Mouse (Mus musculus) layer of hippocampus, adult 2 months (tissue): ENCODE data around the gene Slc13a4. TPM values are rescaled to one million over a fixed set of nuclear protein-coding genes. Genes with fewer than 3 reads are reported as not detected.
A peak's percentile ranks its signal among the peaks of the same experiment; 100 is the strongest.

Experiments
- DNase-seq, 2 experiments: peaks; one replicate each; pipeline ENCODE4 v3.0.0; 2022; ENCODE audit warnings: low spot score in 2 of 2
- H3K27ac ChIP-seq: fragments of 200-600 bp; 2 replicates; pipeline ENCODE4 v1.8.1; 2022
- H3K4me3 ChIP-seq: fragments of 200-600 bp; 2 replicates; pipeline ENCODE4 v1.8.1; 2022; ENCODE audit warnings: mild to moderate bottlenecking
- CTCF ChIP-seq: fragments of 200-600 bp; conservative IDR thresholded peaks from 2 replicates; pipeline ENCODE4 v1.8.1; 2022; ENCODE audit warnings: antibody characterized with exemption, mild to moderate bottlenecking, moderate library complexity
- total RNA-seq, 2 experiments: library from RNA; stranded (reverse); gene quantifications; 2 replicates each; pipeline ENCODE4 v1.2.3; 2021

Gene Slc13a4
- total RNA-seq, 2 experiments from 2014 or later, result 4.0 to 6.2 TPM

DNA sequence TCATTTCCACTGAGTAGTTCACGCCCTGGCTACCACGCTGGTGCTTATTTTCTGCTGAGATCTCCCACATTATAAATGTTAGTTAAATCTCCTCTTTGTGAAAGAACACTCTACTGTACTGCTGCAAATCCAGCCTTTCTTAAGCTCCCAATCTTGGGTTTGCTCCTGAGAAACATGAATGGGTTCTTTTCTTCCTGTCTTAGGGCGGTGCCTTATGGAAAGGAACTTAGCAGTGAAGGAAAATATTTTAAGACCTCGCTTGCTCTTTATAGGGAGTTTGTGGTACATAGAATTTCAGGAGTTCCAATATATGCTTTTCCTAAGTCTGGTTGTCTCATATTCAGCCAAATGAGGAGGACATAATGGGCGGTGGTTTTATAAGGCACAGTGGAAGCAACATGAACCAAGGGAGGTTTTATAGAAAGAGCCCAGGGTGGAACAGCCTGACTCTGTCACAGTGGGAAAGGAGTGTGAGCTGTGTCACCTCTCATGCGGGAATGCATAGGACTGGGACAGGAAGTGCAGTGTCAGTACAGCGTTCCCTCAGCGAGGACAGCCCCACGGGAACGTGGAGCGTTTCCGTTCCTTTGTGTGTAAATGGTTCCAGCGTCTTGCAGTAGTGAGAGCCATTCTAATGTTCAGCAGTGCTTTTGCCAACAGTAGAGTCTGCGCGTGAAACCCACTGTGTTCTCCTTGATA lies 42.2 kb downstream of the Slc13a4 start:
- DNase-seq, result no peak
- Histone ChIP-seq H3K27ac (no peak overlapping the region), H3K4me3 (no peak overlapping the region)
- TF ChIP-seq CTCF, result no peak

DNA sequence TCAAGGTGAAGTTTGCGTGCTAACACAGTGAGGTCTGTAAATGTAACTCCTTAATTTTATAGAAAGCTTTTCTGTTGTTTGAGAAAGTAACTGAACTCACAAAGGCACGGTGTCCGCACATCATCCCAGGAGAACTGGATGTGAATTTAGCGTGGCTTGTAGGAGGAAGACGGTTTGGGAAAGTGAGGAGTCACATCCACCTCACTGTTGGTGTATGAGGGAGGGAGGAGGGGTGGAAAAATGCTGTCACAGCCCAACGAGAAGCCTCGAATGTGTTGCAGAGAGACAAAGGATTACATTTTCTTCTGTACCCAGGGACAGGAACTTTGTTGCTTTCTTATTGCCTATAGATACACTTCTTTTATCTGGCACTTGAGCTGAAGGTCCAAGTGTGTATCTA lies 47.4 kb downstream of the Slc13a4 start:
- DNase-seq, result no peak
- TF ChIP-seq CTCF, result no peak
- Histone ChIP-seq H3K27ac (no peak overlapping the region), H3K4me3 (no peak overlapping the region)

DNA sequence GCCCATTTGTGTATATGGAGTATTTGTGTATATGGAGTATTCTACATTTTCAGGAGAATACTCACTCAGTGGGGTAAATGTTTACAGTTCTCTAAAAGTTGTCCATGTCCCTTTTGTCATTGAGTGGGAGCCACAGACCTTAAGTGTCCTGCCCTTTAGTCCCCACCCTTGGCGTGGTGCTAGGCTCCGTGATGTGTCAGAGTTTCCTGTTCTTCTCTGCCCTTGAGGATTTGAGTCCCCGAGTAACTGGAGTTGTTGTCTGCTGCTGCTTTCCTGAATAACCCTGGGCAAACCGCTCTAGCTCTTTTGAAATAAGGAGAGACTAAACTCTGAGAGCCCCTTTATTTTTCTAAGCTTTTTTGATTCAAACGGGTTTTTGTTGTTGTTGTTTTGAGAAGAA lies 48.4 kb downstream of the Slc13a4 start:
- Histone ChIP-seq H3K27ac (no peak overlapping the region), H3K4me3 (no peak overlapping the region)
- TF ChIP-seq CTCF, result no peak
- DNase-seq, result no peak

DNA sequence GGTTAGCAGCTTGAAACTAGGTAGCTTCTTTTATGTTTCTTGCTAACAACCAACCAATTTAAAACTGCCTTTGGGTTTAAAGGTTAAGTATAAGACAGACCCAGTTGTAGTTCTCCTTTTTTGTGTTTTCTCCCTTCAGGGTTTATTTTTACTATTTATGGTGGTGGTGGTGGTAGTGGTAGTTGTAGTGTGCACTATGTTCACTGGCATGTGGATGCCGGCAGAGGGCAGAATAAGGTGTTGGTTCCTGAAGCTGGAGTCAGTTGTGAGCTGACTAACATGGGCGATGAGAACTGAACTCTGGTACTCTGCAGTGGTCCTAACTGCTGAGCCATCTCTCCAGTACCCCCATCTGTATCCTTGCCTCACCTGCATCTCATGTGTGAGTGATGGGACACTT lies 49.0 kb downstream of the Slc13a4 start:
- no peak for TF ChIP-seq CTCF
- Histone ChIP-seq H3K4me3 (no peak overlapping the region), H3K27ac (no peak overlapping the region)
- DNase-seq, result no peak

DNA sequence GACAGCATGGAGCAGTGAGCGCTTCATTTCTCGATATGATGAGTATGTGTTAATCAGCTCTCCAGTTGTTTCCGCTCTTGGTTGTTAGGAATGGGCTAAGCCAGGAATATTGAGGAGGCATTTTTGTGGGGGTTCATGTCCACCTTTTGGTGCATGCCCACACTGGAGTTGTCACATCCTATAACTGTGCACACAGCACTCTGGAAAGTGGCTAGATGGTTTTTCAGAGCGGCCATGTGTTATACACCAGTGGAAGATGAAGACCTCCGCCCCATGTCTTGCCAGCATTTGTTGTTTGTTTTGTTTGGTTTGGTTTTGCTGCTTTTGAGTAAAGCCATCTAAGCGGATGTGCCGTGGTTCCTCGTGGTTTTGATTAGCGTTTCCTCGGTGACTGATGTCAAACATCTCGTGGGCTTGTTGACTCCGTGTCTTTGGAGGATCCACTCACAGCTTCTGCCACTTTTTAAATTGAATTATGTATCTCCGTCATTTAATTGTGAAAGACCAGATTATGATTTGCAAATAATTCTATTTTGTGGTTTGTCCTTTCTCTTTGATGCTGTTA lies 50.2 kb downstream of the Slc13a4 start:
- H3K4me3 ChIP-seq, result no peak overlapping the region
- no peak for DNase-seq
- TF ChIP-seq CTCF, result no peak
- no peak overlapping the region for H3K27ac ChIP-seq

DNA sequence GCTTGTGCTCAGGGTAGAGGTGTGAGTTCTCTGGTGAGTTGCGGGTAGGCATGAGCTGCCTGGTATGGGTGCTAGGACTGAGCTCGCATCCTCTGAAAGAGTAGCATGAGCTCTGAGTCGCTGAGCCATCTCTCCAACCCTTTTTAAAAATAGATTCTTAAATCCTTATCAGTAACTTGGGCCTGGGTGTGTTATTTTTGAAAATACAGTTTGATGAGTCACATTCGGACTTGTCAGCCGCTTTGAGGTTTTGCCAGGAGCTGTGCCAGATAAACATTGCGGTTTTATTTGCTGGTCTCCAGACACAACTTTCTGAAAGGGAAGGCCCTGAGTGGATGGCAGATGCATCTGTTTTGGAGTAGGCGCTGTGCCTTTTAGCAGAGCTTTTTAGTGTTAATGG lies 51.2 kb downstream of the Slc13a4 start:
- TF ChIP-seq CTCF, result no peak
- H3K4me3 ChIP-seq, result no peak overlapping the region
- H3K27ac ChIP-seq, result peak overlapping the region; percentile 49
- DNase-seq, result peak in 1 of 2 experiments; percentile 35

DNA sequence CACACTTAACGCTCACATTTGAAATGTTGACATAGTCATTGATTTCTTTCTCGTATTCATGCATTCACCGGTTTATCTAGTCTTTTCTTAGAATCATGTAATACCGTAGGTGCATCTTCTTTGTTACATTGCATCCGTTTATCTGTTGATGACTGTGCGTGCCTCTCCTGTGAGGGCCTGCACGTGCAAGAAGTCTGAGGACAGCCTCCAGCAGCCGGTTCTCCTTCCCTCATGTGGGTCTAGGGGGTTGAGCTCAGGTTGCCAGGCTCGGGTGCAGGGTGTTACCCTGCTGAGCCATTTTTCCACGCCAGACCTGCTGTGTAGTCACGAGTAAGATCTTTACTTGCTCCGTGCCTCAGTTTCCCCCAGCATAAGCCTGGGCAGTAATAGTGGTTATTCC lies 52.9 kb downstream of the Slc13a4 start:
- TF ChIP-seq CTCF, result no peak
- no peak for DNase-seq
- no peak overlapping the region for H3K27ac ChIP-seq
- H3K4me3 ChIP-seq, result no peak overlapping the region

DNA sequence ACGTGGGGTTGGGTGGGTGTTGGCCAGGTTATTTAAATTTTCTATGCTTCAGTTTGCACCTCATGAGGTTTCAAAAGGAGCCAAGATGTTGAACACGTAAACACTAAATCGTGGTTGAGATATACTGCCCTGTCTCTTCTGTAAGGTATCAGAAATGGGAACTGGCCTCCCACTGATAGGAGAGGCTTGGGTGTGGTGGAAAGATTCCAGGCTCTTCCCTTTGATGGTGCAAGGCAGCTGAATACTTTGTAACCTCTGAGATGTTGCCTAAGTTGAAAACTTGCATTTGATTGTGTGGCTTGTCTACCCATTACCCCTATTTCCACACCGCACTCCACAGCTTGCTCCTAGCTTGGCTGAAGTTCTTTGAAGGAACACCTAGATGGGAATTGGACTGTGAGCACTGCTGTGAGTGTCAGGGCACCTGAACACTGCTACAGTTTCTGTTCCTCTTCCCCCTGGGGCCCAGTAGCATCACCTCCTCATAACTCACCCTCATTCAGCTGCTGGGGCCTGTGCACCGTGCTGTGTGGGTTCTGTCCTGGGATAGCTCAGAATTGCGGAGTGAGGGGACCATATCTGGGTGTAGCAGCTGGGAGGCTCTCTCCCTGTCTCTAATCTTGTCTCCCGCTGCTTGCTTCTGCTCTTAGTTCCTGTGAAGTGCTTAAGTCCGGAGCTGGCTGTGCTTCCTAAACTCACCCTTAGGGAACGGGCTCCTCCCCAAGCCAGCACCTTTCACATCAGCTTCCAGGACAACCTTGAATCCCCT lies 53.6 kb downstream of the Slc13a4 start:
- no peak for DNase-seq
- no peak overlapping the region for H3K27ac ChIP-seq
- H3K4me3 ChIP-seq, result no peak overlapping the region
- 0 out of 2 replicates have a peak, but pooled peaks have one; percentile 2 for TF ChIP-seq CTCF

DNA sequence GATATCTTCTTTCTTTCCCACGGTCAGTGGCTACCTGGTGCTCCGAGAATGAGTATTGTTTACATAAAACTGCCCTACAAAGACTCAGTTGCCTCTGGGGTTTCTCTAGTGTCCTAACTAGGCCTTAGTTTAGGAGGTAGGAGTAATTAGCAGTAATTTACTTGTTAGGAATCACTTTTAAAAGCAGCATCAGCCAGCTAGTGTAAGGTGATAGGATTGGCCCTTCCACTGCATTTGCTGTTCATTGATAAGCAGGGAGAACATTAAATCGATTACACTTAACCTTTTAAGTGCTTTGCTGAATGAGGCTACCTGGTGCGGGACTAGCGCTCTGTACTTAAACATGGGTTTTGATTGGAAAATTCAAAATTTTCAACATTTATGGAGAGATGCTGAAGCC lies 54.5 kb downstream of the Slc13a4 start:
- Histone ChIP-seq H3K4me3 (peak overlapping the region; percentile 67), H3K27ac (peak overlapping the region; percentile 91; the same call in 1 of the 2 replicates)
- no peak for TF ChIP-seq CTCF

DNA sequence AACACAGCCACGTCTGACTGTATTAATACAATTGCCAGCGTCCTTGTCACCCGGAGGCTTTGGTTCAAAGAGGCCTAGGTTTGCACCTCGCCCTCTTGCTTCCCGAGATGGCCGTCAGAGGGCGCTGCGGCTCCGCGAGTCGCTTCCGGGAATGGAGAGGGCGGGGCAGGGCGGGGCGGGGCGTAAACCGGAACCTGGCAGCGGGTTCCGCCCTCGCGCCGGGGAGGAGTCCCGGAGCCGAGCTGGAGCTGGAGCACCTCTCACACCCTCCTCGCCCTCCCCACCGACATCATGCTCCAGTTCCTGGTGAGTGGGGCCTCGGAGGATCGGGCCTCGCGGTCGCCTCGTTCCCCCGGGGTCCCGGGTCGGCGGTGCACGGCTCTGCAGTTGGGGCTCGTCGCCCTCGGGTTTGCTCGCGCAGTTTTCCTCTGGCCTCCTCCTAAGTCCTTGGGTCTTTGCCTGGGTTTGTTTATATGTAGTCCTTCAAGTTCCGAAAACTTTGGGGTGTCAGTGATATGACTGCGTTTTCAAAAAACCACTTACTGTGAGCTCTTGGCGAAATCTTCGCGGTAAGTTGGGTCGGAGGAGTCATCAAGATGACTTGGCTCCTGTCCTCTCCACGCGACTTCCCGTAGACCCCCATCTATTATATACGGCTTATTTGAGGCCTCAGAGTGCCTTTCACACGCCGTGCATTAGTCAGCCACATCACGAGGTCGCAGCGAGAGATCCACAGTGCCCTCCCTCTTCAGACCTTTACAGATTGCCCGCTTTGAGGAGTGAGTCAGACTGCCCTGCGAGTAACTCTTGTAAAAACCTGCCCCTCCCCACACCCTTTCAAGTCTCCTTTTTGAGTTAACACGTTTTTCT lies 55.2 kb downstream of the Slc13a4 start:
- TF ChIP-seq CTCF, result peak; percentile 92
- Histone ChIP-seq H3K4me3 (peak overlapping the region; percentile 67), H3K27ac (peak overlapping the region; percentile 91)
- peak; percentile 81 to 93 for DNase-seq

More for the DNA sequence above, 54.5 kb downstream of the Slc13a4 start:
- DNase-seq, result no peak

DNA sequence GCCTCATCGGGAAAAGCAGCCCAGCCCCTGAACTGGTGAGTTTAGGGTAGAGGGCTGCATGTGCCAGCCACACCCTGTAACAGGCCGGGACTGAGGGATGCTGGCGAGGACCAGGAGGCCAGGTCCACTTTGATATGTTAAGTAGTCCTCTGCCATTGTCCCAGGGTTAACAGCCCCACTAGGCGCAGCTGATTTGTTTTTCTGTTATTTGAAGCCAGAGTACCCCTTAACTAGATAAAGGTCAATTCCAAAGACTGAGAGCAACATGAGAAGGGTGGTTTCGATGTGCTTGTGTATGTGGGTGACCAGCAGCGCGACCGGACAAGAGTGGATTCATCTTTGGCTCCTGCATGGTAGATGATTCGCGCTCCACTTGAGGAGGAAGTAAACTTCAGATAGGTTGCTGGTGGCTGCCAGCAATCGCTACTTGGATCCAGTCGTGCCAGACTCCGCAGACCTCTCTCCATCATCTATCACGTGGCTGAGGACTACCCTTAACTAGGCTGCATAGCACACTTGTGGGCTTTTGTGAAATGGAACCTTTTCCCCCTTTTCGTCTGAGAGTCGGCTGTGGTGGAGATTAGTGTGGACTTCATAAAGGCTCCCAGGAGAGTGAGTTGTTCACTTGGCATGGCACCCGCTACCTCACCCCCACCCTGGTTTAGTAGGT lies 56.0 kb downstream of the Slc13a4 start:
- no peak for TF ChIP-seq CTCF

DNA sequence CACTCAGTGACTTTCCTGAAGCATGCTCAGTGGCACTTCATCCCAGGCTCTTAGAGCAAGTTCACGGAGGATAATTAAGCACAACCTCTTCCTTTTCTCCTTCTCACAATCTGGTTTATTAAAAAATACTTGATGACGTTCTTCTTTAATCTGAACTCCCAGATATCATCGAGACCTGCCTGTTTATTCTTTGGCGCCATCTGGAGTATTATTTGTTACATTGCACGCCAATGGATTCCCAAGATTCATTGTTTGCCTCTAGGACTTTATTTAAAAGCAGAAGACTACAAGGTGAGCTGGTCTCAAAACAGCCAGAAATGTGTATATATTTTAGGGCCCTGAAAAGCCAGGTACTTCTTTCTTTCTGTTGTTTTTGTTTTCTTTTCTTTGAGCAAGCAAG lies 62.8 kb downstream of the Slc13a4 start:
- no peak overlapping the region for H3K4me3 ChIP-seq
- no peak for DNase-seq
- TF ChIP-seq CTCF, result peak; percentile 77
- no peak overlapping the region; the same call in 1 of the 2 replicates for H3K27ac ChIP-seq

More for the DNA sequence above, 56.0 kb downstream of the Slc13a4 start:
- H3K27ac ChIP-seq, result peak overlapping the region; percentile 91
- peak overlapping the region; percentile 67 for H3K4me3 ChIP-seq
- DNase-seq, result no peak
